Mouse (Mus musculus) erythroblast, adult 5-6 weeks (primary cell): ENCODE results near the gene Lzts3. TPM values are rescaled to one million over a fixed set of nuclear protein-coding genes. Genes with fewer than 3 reads are reported as not detected.

Source experiments
- ATAC-seq: replicated peaks from 2 replicates; pipeline ENCODE4 v1.8.0; 2016; ENCODE audit warnings: moderate number of reproducible peaks, mild to moderate bottlenecking, moderate TSS enrichment, inconsistent platforms; ENCODE audit not compliant: poor library complexity, low FRiP score, severe bottlenecking
- total RNA-seq, 2 experiments: library from RNA; stranded (forward) in 1 of 2; stranded (reverse) in 1 of 2; fragments of 150-400 nt in 1 of 2; fragments of 200-764, 138-1000 nt in 1 of 2; gene quantifications; 2 replicates each; pipeline versions ENCODE4 v1.2.3 to v1.2.4; 2015 to 2017; ENCODE audit warnings: low replicate concordance in 2 of 2

The Lzts3 gene
- total RNA-seq, 2 experiments from 2014 or later = 0.43 TPM; not detected in 1

DNA sequence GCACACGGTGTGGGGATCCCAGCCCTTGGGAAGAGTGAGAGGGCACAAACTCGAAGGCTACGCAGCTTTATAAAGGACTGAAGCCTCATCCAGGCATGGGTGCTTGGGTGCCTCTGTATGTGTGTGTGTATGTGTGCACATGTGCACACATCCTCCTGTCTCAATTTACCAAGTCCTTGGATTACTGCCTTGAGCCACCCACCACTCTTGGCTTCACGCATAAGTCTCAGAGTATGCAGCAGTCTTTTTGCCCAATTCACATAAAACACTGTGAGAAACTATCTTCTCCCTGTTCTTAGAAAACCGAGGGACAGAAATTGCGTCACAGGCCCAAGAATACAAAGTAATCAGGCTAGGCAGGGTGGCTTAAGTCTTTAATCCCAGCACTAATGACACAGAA lies 56.6 kb downstream of the Lzts3 start:
- ATAC-seq = no peak

DNA sequence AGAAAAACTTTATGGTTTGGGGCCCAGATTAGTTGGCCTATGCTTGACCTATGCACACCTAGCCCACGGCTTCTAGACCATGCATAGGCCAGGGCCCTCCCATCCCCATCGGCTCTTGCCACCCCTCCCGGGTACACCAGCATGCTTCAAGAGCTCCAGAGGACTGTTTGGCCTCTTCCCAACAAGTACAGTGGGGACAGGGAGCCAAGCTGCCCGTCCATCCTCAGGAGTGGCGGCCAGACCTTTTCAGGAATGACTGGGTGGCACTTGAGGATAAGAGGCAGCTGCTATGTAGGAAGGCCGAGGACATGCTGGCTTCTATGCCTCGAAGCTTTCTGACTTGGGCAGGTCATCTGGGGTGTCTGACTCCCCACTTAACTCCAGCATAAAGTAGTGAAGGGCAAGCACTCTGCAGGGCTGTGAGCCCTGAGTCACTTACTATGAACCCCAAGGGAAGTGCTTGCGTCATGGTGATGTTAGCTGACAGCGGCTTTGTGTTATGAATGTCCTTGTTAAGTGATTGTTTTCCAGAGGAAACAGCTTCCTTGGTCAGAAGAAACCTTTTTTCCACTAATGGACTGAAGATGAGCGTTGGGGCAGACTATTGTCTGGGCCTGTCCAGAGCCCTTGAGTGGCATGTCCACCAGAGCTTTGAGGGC lies 58.6 kb downstream of the Lzts3 start:
- no peak for ATAC-seq

Other genes starting within 250 kb of the Lzts3 start
- not detected in 2 replicates for gene Cpxm1, start 245.2 kb downstream of the Lzts3 start, total RNA-seq (2015; ENCODE audit: low replicate concordance)
- not detected in 2 replicates for gene Cpxm1, start 245.2 kb downstream of the Lzts3 start, total RNA-seq (2017; ENCODE audit: low replicate concordance)
- not detected in 2 replicates for gene Gm28372, start 237.6 kb downstream of the Lzts3 start, total RNA-seq (2015; ENCODE audit: low replicate concordance)
- not detected in 2 replicates for gene Gm28372, start 237.6 kb downstream of the Lzts3 start, total RNA-seq (2017; ENCODE audit: low replicate concordance)
- not detected in 2 replicates for gene 1700020A23Rik, start 237.5 kb downstream of the Lzts3 start, total RNA-seq (2015; ENCODE audit: low replicate concordance)
- not detected in 2 replicates for gene 1700020A23Rik, start 237.5 kb downstream of the Lzts3 start, total RNA-seq (2017; ENCODE audit: low replicate concordance)
- gene Tmem239, start 236.3 kb downstream of the Lzts3 start, total RNA-seq (2015; ENCODE audit: low replicate concordance) = not detected in 2 replicates
- not detected in 2 replicates for gene Tmem239, start 236.3 kb downstream of the Lzts3 start, total RNA-seq (2017; ENCODE audit: low replicate concordance)
- gene Vps16, start 218.5 kb downstream of the Lzts3 start, total RNA-seq (2015; ENCODE audit: low replicate concordance) = 35.1 and 78.4 TPM in 2 replicates
- gene Vps16, start 218.5 kb downstream of the Lzts3 start, total RNA-seq (2017; ENCODE audit: low replicate concordance) = 37.1 and 47.7 TPM in 2 replicates
- gene Pced1a, start 218.1 kb downstream of the Lzts3 start, total RNA-seq (2015; ENCODE audit: low replicate concordance) = 2.1 and 6.0 TPM in 2 replicates
- 1.7 and 2.8 TPM in 2 replicates for gene Pced1a, start 218.1 kb downstream of the Lzts3 start, total RNA-seq (2017; ENCODE audit: low replicate concordance)
- 29.9 and 39.8 TPM in 2 replicates for gene Ptpra, start 192.5 kb downstream of the Lzts3 start, total RNA-seq (2015; ENCODE audit: low replicate concordance)
- gene Ptpra, start 192.5 kb downstream of the Lzts3 start, total RNA-seq (2017; ENCODE audit: low replicate concordance) = 42.1 and 53.9 TPM in 2 replicates
- gene Mrps26, start 79.1 kb downstream of the Lzts3 start, total RNA-seq (2015; ENCODE audit: low replicate concordance) = 15.0 TPM in 2 replicates
- 6.6 and 13.7 TPM in 2 replicates for gene Mrps26, start 79.1 kb downstream of the Lzts3 start, total RNA-seq (2017; ENCODE audit: low replicate concordance)
- not detected in 2 replicates for gene Oxt, start 66.6 kb downstream of the Lzts3 start, total RNA-seq (2015; ENCODE audit: low replicate concordance)
- not detected in 2 replicates for gene Oxt, start 66.6 kb downstream of the Lzts3 start, total RNA-seq (2017; ENCODE audit: low replicate concordance)
- gene Avp, start 60.2 kb downstream of the Lzts3 start, total RNA-seq (2015; ENCODE audit: low replicate concordance) = not detected in 2 replicates
- gene Avp, start 60.2 kb downstream of the Lzts3 start, total RNA-seq (2017; ENCODE audit: low replicate concordance) = not detected in 2 replicates
- gene Fastkd5, start 12.8 kb downstream of the Lzts3 start, total RNA-seq (2015; ENCODE audit: low replicate concordance) = 0.84 and 2.9 TPM in 2 replicates
- gene Fastkd5, start 12.8 kb downstream of the Lzts3 start, total RNA-seq (2017; ENCODE audit: low replicate concordance) = 7.1 and 9.1 TPM in 2 replicates
- 1.7 and 3.8 TPM in 2 replicates for gene Ubox5, start 12.8 kb downstream of the Lzts3 start, total RNA-seq (2015; ENCODE audit: low replicate concordance)
- gene Ubox5, start 12.8 kb downstream of the Lzts3 start, total RNA-seq (2017; ENCODE audit: low replicate concordance) = 0.68 and 0.98 TPM in 2 replicates
- 20.9 and 28.2 TPM in 2 replicates for gene Ddrgk1, start 21.9 kb upstream of the Lzts3 start, total RNA-seq (2015; ENCODE audit: low replicate concordance)
- gene Ddrgk1, start 21.9 kb upstream of the Lzts3 start, total RNA-seq (2017; ENCODE audit: low replicate concordance) = 19.8 and 30.0 TPM in 2 replicates
- gene Itpa, start 24.8 kb upstream of the Lzts3 start, total RNA-seq (2015; ENCODE audit: low replicate concordance) = 11.3 and 13.0 TPM in 2 replicates
- 12.8 and 16.2 TPM in 2 replicates for gene Itpa, start 24.8 kb upstream of the Lzts3 start, total RNA-seq (2017; ENCODE audit: low replicate concordance)
- not detected in 2 replicates for gene Slc4a11, start 54.7 kb upstream of the Lzts3 start, total RNA-seq (2015; ENCODE audit: low replicate concordance)
- gene Slc4a11, start 54.7 kb upstream of the Lzts3 start, total RNA-seq (2017; ENCODE audit: low replicate concordance) = not detected in 2 replicates